Mouse (Mus musculus): ENCODE data around the gene Rab17.
A peak's percentile ranks its signal among the peaks of the same experiment; 100 is the strongest.

The Rab17 gene

GRCm38 (mm10) chr1:90969347-90969784, at the start of gene Rab17:
Gene Rab17 (minus strand): TSS chr1:90969661.
- peak; percentile 52 to 68 for DNase-seq

GRCm38 (mm10) chr1:91017111-91017758, 47.8 kb upstream of the Rab17 start:
- peak; percentile 51 to 67 for DNase-seq

- no peak for DNase-seq
Measured at GRCm38 (mm10) chr1:91015571-91015970, 46.1 kb upstream of the Rab17 start.

GRCm38 (mm10) chr1:91013803-91014202, 44.3 kb upstream of the Rab17 start:
- DNase-seq: no peak

GRCm38 (mm10) chr1:91011336-91011735, 41.9 kb upstream of the Rab17 start:
- DNase-seq: no peak

- DNase-seq: no peak
Measured at GRCm38 (mm10) chr1:91010716-91011115, 41.3 kb upstream of the Rab17 start.

- DNase-seq: no peak
Measured at GRCm38 (mm10) chr1:91010216-91010615, 40.8 kb upstream of the Rab17 start.

GRCm38 (mm10) chr1:91009266-91009665, 39.8 kb upstream of the Rab17 start:
- DNase-seq: no peak

- no peak for DNase-seq
Measured at GRCm38 (mm10) chr1:91008746-91009145, 39.3 kb upstream of the Rab17 start.

GRCm38 (mm10) chr1:91008147-91008682, 38.8 kb upstream of the Rab17 start:
- no peak for DNase-seq

- DNase-seq: no peak
Measured at GRCm38 (mm10) chr1:91006708-91007107, 37.2 kb upstream of the Rab17 start.

GRCm38 (mm10) chr1:91006037-91006436, 36.6 kb upstream of the Rab17 start:
- DNase-seq: no peak

GRCm38 (mm10) chr1:91003522-91004253, 34.2 kb upstream of the Rab17 start:
- DNase-seq: no peak

- no peak for DNase-seq
Measured at GRCm38 (mm10) chr1:91002641-91003040, 33.2 kb upstream of the Rab17 start.

GRCm38 (mm10) chr1:91001871-91002539, 32.5 kb upstream of the Rab17 start:
- no peak for DNase-seq

- DNase-seq: no peak
Measured at GRCm38 (mm10) chr1:91001101-91001500, 31.6 kb upstream of the Rab17 start.

- no peak for DNase-seq
Measured at GRCm38 (mm10) chr1:90999911-91000601, 30.6 kb upstream of the Rab17 start.

GRCm38 (mm10) chr1:90998891-90999611, 29.6 kb upstream of the Rab17 start:
- no peak for DNase-seq

GRCm38 (mm10) chr1:90998268-90998890, 28.9 kb upstream of the Rab17 start, which contains the start of gene Lrrfip1:
Gene Lrrfip1 (plus strand): TSS chr1:90998737.
- DNase-seq: peak; percentile 70 to 82

- DNase-seq: no peak
Measured at GRCm38 (mm10) chr1:90997641-90998040, 28.2 kb upstream of the Rab17 start.

GRCm38 (mm10) chr1:90997136-90997535, 27.7 kb upstream of the Rab17 start:
- DNase-seq: no peak

- no peak for DNase-seq
Measured at GRCm38 (mm10) chr1:90995916-90996315, 26.5 kb upstream of the Rab17 start.
